Mouse (Mus musculus): Measurements from ENCODE around the gene Trmt13. TPM values are rescaled to one million over a fixed set of nuclear protein-coding genes. Genes with fewer than 3 reads are reported as not detected.
"Not testable (repeated sequence)": the region's sequence is repeated elsewhere in the genome, so short reads cannot be mapped to it uniquely, and the experiment has no call there.

The Trmt13 gene
- polyA plus RNA-seq (2015; fragmentation: Nextera tagmentation; extraction: Ambion mirVana): 24.0 and 24.9 TPM in 2 replicates

DNA sequence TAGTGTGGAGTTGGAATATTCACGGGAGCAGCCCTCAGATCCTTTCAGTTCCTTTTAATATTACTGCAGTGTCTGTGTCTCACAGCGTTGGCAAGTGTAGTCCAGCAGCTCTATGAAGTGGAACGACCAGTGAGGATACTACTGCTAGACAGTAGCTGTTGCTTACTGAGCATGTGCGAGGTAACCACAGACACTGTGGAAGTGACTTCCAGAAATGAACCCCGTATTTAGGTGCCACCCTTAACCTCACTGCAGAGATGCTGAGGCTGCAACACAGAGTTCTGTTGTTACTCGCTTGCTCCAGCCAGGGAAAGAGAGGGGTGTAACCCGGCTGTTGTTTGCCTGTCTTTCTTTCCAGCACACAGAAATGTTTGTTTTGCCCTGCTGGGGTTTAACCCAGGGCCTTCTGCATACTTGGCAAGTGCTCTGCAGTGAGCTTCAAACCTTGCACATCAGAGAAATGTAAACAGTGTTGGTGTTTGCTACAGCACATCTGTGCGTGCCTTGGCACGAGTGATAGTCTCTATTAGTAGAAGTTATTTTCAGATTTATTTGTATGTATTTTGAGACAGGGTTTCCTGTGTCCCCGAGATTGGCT, at the start of gene Trmt13:
Gene Trmt13, minus strand, starts transcription at position 293 of the 598 bp plus-strand sequence.
- Histone ChIP-seq H3K4me2 (no peak within 1 kb of the TSS), H3K36me3 (peaks cover 25% of the 10 kb centered on the region), H3K4me3 (no peak within 1 kb of the TSS), H3K9me3 (no peaks in the 10 kb centered on the region), H3K27me3 (no peaks in the 10 kb centered on the region), H3K27ac (no peak within 1 kb of the TSS), H3K4me1 (no peaks in the 10 kb centered on the region), H3K9ac (no peak within 1 kb of the TSS)
- 46% methylated on average over 10 of the region's 10 CpGs for WGBS
- ATAC-seq (ENCODE audit: borderline replicate concordance, extremely low read depth, low FRiP score, low TSS enrichment): peak; percentile 46; the same call in 1 of the 2 replicates

DNA sequence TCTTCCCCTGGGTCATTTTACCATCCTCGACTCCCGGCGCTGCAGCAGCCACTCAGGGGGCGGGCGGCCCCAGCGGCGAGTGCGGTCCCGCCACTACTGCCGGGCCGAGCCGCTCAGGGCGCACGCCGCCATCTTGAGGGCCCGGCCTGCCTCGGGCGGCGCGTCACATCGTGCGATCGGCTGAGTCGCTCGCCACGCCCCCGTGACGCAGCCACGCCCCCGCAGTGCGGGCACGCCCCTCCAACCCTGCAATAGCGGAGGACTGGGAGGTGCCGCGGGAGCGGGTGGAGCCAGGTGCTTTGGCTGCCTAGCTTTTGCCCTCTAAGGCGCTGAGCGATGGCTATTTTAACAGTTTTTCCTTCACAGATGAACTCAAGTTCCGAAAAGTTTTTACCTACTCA, 48.1 kb upstream of the Trmt13 start, which contains the start of gene Mfsd14a:
Gene Mfsd14a, minus strand, starts transcription at position 215 of the 401 bp plus-strand sequence.
- H3K9me3 ChIP-seq: no peaks in the 10 kb centered on the region
- peak; percentile 100 for ATAC-seq (ENCODE audit: borderline replicate concordance, extremely low read depth, low FRiP score, low TSS enrichment)
- peak within 1 kb of the TSS; percentile 88 for H3K27ac ChIP-seq
- H3K4me2 ChIP-seq: peak within 1 kb of the TSS; percentile 61
- H3K9ac ChIP-seq: peak within 1 kb of the TSS; percentile 98
- H3K36me3 ChIP-seq: no peaks in the 10 kb centered on the region
- H3K4me1 ChIP-seq: peaks cover 24% of the 10 kb centered on the region
- peak within 1 kb of the TSS; percentile 82 for H3K4me3 ChIP-seq
- H3K27me3 ChIP-seq: no peaks in the 10 kb centered on the region
- under 1% methylated on average over 39 of the region's 39 CpGs for WGBS

DNA sequence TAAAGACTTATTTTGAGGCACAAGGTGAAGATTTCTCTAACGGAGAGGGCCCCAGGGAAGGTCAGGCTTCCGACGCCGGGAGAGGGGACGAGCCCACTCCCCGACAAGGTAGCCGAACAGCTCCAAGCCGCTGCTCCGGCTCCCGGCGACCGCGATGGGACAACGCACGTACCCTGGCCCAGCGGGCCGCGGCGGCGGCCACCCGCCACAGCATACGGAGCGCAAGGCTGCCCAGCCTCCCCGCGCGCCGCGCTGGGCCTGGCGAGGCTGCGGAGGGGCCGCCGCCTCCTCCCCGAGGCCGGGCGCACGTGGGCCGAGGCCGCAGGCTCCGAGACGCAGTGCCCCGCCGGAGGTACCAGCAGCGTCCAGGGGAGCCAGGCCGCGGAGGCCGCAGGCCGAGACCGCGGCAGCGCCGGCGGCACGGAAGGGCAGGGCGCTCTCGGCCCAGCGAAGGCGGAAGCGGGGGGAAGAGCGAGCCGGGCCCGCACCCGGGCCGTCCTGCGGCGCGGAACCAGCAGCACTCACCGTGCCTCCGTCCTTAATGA, 47.6 kb upstream of the Trmt13 start:
- H3K4me1 ChIP-seq: peaks cover 29% of the 10 kb centered on the region
- H3K27me3 ChIP-seq: no peaks in the 10 kb centered on the region
- no peaks in the 10 kb centered on the region for H3K36me3 ChIP-seq
- H3K4me2 ChIP-seq: peak overlapping the region; percentile 52
- under 1% methylated on average over 66 of the region's 68 CpGs for WGBS
- H3K9me3 ChIP-seq: no peaks in the 10 kb centered on the region
- ATAC-seq (ENCODE audit: borderline replicate concordance, extremely low read depth, low FRiP score, low TSS enrichment): peak; percentile 89
- peak overlapping the region; percentile 88 for H3K27ac ChIP-seq
- H3K9ac ChIP-seq: peak overlapping the region; percentile 98
- H3K4me3 ChIP-seq: peak overlapping the region; percentile 82

DNA sequence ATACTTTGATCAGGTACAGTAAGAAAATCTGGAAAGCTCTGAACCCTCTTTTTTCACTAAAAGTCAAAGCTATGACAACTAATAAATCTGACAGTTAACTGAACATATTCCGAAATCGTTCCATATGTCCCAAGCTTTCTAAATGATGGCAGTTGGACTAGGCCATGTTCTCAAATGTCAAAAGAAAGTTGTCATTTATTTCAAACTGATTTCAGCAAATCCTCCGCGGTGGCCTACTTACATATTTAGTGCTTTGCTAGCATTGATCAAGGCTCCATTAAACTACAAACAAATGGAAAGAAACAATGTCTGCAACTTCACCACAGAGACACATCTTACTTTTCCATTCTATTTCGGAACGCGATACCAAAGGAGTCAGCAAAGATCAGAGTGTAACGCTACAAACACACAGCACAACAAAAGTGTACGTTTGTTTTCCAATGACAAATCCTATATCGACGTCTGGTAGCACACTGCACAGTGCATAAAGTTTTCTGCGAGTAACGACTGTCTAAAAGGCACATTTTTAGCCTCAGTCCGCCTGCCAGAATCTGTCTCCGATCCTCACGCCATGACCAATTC, 47.0 kb upstream of the Trmt13 start:
- WGBS: 3% methylated on average over 16 of the region's 16 CpGs
- Histone ChIP-seq H3K9ac (peak overlapping the region; percentile 98), H3K27ac (0 out of 2 replicates have a peak overlapping the region, but pooled peaks have one; percentile 88), H3K9me3 (no peaks in the 10 kb centered on the region), H3K27me3 (no peaks in the 10 kb centered on the region), H3K4me3 (peak overlapping the region; percentile 82), H3K4me2 (peak overlapping the region; percentile 52), H3K4me1 (peaks cover 35% of the 10 kb centered on the region), H3K36me3 (no peaks in the 10 kb centered on the region)
- no peak for ATAC-seq (ENCODE audit: borderline replicate concordance, extremely low read depth, low FRiP score, low TSS enrichment)

DNA sequence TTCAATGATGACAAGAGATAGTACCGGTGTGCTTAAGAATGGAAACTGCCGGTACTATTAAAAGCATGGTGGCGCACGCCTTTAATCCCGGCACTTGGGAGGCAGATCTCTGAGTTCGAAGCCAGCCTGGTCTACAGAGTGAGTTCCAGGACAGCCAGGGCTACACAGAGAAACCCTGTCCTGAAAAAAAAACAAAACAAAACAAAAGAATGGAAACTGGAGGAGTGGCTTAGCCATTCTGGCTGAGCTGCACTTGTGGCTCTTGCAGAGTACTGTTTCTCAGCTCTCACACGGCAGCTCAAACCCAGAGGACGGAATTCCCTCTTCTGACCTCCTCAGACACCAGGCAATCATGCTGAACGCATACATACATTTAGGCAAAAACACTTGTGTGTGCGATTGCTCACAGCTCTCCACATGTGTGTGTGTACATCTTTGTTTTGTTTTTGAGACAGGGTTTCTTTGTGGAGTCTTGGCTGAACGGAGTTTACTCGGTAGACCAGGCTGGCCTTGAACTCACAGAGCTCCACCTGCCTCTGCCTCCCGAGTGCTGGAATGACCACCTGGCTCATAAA, 45.6 kb upstream of the Trmt13 start:
- Histone ChIP-seq H3K4me2 (no peak overlapping the region), H3K36me3 (no peaks in the 10 kb centered on the region), H3K9ac (no peak overlapping the region), H3K4me3 (no peak overlapping the region), H3K27ac (no peak overlapping the region), H3K27me3 (no peaks in the 10 kb centered on the region), H3K4me1 (peaks cover 35% of the 10 kb centered on the region), H3K9me3 (no peaks in the 10 kb centered on the region)
- 81% methylated on average over 13 of the region's 13 CpGs for WGBS
- no peak for ATAC-seq (ENCODE audit: borderline replicate concordance, extremely low read depth, low FRiP score, low TSS enrichment)

DNA sequence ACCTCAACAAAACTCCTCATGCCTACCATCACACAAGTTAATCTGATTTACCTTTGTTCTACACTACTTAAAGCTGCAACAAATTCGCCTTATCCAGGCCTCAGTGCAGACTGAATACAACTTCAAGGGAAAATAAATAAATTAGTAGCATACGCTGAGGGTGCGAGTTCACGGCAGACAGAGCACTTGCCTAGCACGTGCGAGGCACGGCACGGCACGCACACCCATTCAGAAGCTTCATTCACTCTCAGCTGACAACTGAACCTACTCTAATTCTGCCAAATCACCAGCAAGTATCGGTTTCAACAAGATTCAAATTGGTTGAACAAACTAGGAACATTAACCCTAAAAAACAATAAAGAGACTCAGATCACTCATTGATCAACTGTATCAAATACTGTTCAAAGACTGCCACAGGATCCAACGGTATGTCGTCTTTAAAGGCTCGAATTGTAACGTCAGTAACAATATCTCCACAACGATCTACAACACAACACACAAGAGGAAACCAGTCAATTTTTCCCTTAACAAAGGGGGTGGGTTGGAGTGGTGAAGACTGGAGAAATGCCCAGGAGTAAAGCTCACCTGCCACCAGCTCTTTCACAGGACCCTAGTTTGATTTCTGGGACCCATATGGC, 44.7 kb upstream of the Trmt13 start:
- WGBS: 75% methylated on average over 15 of the region's 15 CpGs
- Histone ChIP-seq H3K4me1 (peaks cover 35% of the 10 kb centered on the region), H3K27me3 (no peaks in the 10 kb centered on the region), H3K4me2 (no peak overlapping the region), H3K36me3 (no peaks in the 10 kb centered on the region), H3K27ac (no peak overlapping the region), H3K9me3 (no peaks in the 10 kb centered on the region), H3K4me3 (no peak overlapping the region), H3K9ac (no peak overlapping the region)
- no peak for ATAC-seq (ENCODE audit: borderline replicate concordance, extremely low read depth, low FRiP score, low TSS enrichment)

DNA sequence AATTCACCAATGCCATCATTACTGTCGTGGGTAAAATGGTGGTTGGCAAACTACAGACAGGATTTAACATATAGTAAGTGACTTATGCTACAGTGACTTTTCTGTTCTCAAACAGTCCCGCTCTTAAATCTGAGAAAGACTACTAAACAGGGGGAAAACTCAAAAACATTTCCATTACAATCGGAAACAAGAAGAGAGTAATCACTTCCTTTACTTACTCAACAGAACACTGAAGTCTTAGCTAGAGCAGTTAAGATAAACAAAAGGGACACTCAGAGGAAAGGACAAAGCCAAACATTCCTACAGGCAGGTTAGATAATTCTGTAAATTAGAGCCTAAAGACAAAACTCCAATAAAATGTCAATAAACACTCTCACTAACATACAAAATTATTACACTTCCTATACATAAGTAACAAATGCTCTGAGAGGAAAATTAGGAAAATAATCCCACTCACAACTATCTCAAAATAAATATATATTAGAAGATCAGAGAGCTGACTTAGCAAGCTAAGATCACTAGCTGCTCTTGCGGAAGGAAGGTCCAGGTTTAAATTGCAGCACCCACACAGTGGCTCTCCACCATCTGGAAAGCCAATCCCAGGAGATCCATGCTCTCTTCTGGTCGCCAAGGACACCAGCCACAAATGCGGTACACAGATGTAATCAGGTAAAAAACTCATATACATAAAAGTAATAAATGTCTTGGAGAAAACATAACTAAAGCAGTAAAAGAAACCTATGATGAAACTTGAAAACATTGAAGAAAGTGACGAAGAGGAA, 42.0 kb upstream of the Trmt13 start:
- 71% methylated on average over 7 of the region's 7 CpGs for WGBS
- no peak overlapping the region for H3K9ac ChIP-seq
- peaks cover 36% of the 10 kb centered on the region for H3K4me1 ChIP-seq
- ATAC-seq (ENCODE audit: borderline replicate concordance, extremely low read depth, low FRiP score, low TSS enrichment): no peak
- no peaks in the 10 kb centered on the region for H3K36me3 ChIP-seq
- H3K4me3 ChIP-seq: no peak overlapping the region
- H3K27me3 ChIP-seq: no peaks in the 10 kb centered on the region
- H3K4me2 ChIP-seq: no peak overlapping the region
- H3K9me3 ChIP-seq: no peaks in the 10 kb centered on the region
- no peak overlapping the region for H3K27ac ChIP-seq

DNA sequence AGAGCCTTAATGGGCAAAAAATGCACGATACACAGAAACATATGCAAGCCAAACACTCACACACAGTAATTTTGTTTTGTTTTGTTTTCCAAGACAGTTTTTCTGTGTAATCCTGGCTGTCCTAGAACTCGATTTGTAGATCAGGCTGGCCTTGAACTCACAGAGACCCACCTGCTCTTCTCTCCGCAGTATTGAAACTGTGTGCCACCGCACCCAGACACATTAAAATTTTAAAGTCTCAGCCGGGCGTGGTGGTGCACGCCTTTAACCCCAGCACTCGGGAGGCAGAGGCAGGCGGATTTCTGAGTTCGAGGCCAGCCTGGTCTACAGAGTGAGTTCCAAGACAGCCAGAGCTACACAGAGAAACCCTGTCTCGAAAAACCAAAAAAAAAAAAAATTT, 39.7 kb upstream of the Trmt13 start:
- H3K4me3 ChIP-seq; H3K27me3 ChIP-seq; H3K36me3 ChIP-seq; H3K9ac ChIP-seq; H3K27ac ChIP-seq; H3K9me3 ChIP-seq; H3K4me2 ChIP-seq; ATAC-seq (ENCODE audit: borderline replicate concordance, extremely low read depth, low FRiP score, low TSS enrichment): not testable (repeated sequence)
- peaks cover 25% of the 10 kb centered on the region; the same call in 1 of the 2 replicates for H3K4me1 ChIP-seq
- 91% methylated on average over 11 of the region's 11 CpGs for WGBS

DNA sequence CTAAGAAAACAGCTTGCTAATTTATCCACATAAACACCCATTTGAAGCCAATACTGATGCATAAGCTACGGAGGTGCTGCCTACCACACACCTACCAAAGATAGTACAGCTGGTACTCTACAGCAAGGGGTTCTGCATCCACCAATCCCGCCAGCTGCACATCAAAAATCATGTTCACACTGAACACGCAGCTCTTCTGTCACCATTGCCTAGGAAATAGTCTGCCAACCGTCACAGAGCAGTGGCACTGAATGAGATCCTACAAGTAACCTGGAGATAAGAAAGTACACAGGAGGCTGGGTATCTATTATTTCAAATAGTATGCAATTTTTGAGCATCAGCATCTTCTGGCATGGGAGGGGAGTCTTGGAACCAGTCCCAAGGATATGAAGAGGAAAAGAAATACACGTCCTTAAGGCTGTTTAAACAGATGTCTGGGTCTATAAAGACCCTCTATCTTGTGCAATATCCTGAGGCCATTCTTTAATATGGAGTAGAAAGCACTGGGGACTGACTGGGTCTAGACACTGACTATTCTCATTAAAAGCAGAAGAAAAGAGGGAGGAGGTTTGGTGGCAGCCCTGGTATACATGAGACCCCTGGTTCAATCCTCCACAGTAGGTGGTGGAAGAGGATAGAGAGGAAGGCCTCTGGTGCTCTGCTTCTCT, 39.0 kb upstream of the Trmt13 start:
- Histone ChIP-seq H3K4me3 (no peak overlapping the region), H3K9me3 (no peaks in the 10 kb centered on the region), H3K27ac (no peak overlapping the region), H3K4me2 (no peak overlapping the region), H3K27me3 (no peaks in the 10 kb centered on the region), H3K4me1 (peaks cover 25% of the 10 kb centered on the region; the same call in 1 of the 2 replicates), H3K9ac (no peak overlapping the region), H3K36me3 (peaks cover 12% of the 10 kb centered on the region; the same call in 1 of the 2 replicates)
- WGBS: 54% methylated on average over 5 of the region's 5 CpGs
- ATAC-seq (ENCODE audit: borderline replicate concordance, extremely low read depth, low FRiP score, low TSS enrichment): no peak

DNA sequence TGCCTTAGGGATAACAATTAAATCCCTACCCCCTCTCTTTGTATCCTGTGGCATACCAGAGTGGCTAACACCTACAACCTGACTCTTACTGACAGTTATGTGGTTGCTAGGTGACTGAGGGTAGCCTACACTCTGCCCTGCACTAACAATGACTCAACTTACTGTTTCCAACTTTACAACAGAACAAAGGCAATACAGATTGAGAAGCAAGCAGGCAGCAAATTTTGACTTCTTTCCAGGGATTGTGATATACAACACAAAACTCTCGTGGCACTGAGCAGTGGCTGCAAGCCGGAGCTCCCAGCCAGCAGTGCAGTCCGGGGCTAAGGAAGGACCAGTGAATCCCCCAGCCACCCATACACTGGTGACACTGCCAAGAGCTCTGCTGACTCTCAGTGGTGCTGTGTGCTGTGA, 37.7 kb upstream of the Trmt13 start:
- H3K36me3 ChIP-seq: peaks cover 19% of the 10 kb centered on the region; the same call in 1 of the 2 replicates
- H3K9me3 ChIP-seq: no peaks in the 10 kb centered on the region
- no peak overlapping the region for H3K4me3 ChIP-seq
- H3K27ac ChIP-seq: no peak overlapping the region
- no peaks in the 10 kb centered on the region for H3K27me3 ChIP-seq
- H3K9ac ChIP-seq: no peak overlapping the region
- no peak for ATAC-seq (ENCODE audit: borderline replicate concordance, extremely low read depth, low FRiP score, low TSS enrichment)
- H3K4me1 ChIP-seq: peaks cover 15% of the 10 kb centered on the region; the same call in 1 of the 2 replicates
- H3K4me2 ChIP-seq: no peak overlapping the region
- 48% methylated on average over 3 of the region's 3 CpGs for WGBS

DNA sequence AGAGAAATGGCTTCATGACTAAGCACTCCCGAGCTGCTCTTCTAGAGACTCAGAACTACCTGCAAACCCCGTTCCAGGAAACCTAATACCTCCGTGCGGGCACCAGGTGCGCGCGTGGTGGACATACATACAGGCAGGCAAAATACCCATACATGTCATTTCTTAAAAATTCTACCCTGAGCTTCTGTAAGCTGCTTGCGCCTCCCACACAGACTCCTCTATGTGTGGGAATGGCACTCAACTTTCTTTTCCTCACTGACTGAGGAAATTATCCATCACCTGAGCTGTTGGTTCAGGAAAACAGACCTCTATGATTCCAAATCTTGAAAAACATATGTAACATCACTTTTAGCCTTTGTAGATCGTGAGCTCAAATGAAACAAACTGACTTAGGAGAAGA, 36.3 kb upstream of the Trmt13 start:
- 96% methylated on average over 9 of the region's 9 CpGs for WGBS
- Histone ChIP-seq H3K36me3 (peaks cover 31% of the 10 kb centered on the region), H3K9me3 (no peaks in the 10 kb centered on the region), H3K9ac (no peak overlapping the region), H3K4me3 (no peak overlapping the region), H3K4me2 (no peak overlapping the region), H3K27me3 (no peaks in the 10 kb centered on the region), H3K4me1 (peaks cover 9% of the 10 kb centered on the region; the same call in 1 of the 2 replicates), H3K27ac (no peak overlapping the region)
- no peak for ATAC-seq (ENCODE audit: borderline replicate concordance, extremely low read depth, low FRiP score, low TSS enrichment)
